40 mouse cellular contexts compared by ENCODE assay signal in genomic region chr1:56674601-56675000, GRCm38 (mm10). TPM values are rescaled to one million over a fixed set of nuclear protein-coding genes. Genes with fewer than 3 reads are reported as not detected.
"Had no signal": no experiment of that assay in that cellular context is flagged by ENCODE, and none has a peak within 500 bp of the region (broad histone marks: within the 10 kb centered on the region; RNA-seq: fewer than 3 reads in every experiment).

No protein-coding gene starts in this region.

- H3K4me1 ChIP-seq: limb, embryonic 15.5 days; liver, embryonic 12.5 days; liver, embryonic 13.5 days; liver, embryonic 15.5 days; lung, embryonic 15.5 days; megakaryocyte, embryonic 14.5 days; midbrain, embryonic 15.5 days; neural tube, embryonic 12.5 days had no signal

- DNase-seq: left cerebral cortex, postnatal 4 days; liver; liver, embryonic 13.5 days; liver, postnatal 0 days; lung, adult 18-20 months; lung, adult 2 months; lung, embryonic 14.5 days; lung, postnatal 10 days; lung, postnatal 14 days; lung, postnatal 36 days; lung, postnatal 4 days; midbrain, embryonic 14.5 days had no signal

- H3K27ac ChIP-seq: limb, embryonic 10.5 days; limb, embryonic 12.5 days; limb, embryonic 13.5 days; limb, embryonic 15.5 days; liver, embryonic 12.5 days; liver, embryonic 13.5 days; liver, embryonic 14.5 days; liver, embryonic 15.5 days; lung, embryonic 15.5 days; macrophage; midbrain, embryonic 10.5 days; midbrain, embryonic 12.5 days; midbrain, embryonic 13.5 days; midbrain, embryonic 15.5 days; neural tube, embryonic 12.5 days; neural tube, embryonic 13.5 days had no signal

- H3K4me3 ChIP-seq: limb, embryonic 10.5 days; limb, embryonic 12.5 days; limb, embryonic 13.5 days; limb, embryonic 15.5 days; liver, embryonic 12.5 days; liver, embryonic 13.5 days; liver, embryonic 15.5 days; lung, embryonic 15.5 days; megakaryocyte, embryonic 14.5 days; midbrain, embryonic 10.5 days; midbrain, embryonic 12.5 days; midbrain, embryonic 13.5 days; midbrain, embryonic 15.5 days; myocyte; neural tube, embryonic 12.5 days; neural tube, embryonic 13.5 days had no signal

- H3K27me3 ChIP-seq: limb, embryonic 12.5 days; limb, embryonic 13.5 days; limb, embryonic 15.5 days; liver, embryonic 12.5 days; liver, embryonic 13.5 days; liver, embryonic 15.5 days; lung, embryonic 15.5 days; megakaryocyte, embryonic 14.5 days; midbrain, embryonic 12.5 days; midbrain, embryonic 13.5 days; midbrain, embryonic 15.5 days; neural tube, embryonic 12.5 days; neural tube, embryonic 13.5 days had no signal

- H3K36me3 ChIP-seq: limb, embryonic 10.5 days; limb, embryonic 12.5 days; limb, embryonic 13.5 days; limb, embryonic 15.5 days; liver, embryonic 12.5 days; liver, embryonic 13.5 days; liver, embryonic 15.5 days; lung, embryonic 15.5 days; midbrain, embryonic 10.5 days; midbrain, embryonic 12.5 days; midbrain, embryonic 13.5 days; midbrain, embryonic 15.5 days; neural tube, embryonic 12.5 days; neural tube, embryonic 13.5 days had no signal

RNA-seq across cellular contexts. Expression of gene Hsfy2, which starts 37.4 kb away (rescaled TPM):
- polyA plus RNA-seq: limb, embryonic 10.5 days; limb, embryonic 11.5 days; limb, embryonic 12.5 days; limb, embryonic 13.5 days; limb, embryonic 14.5 days; limb, embryonic 15.5 days; liver, adult 2 months; liver, embryonic 11.5 days; liver, embryonic 12.5 days; liver, embryonic 13.5 days; liver, embryonic 14.5 days; liver, embryonic 15.5 days; liver, embryonic 16.5 days; liver, postnatal 0 days; lung, adult 2 months; lung, embryonic 14.5 days; lung, embryonic 15.5 days; lung, embryonic 16.5 days; lung, postnatal 0 days; macrophage; midbrain, embryonic 10.5 days; midbrain, embryonic 11.5 days; midbrain, embryonic 12.5 days; midbrain, embryonic 13.5 days; midbrain, embryonic 14.5 days; midbrain, embryonic 15.5 days; midbrain, embryonic 16.5 days; midbrain, postnatal 0 days; myocyte; neural tube, embryonic 11.5 days; neural tube, embryonic 12.5 days; neural tube, embryonic 13.5 days had no signal
